Mouse (Mus musculus) frontal cortex, adult (tissue): ENCODE measurements at regions not wholly inside any gene's neighbourhood (a gene's known extent, or its start where the extent isn't known, plus 50 kb on each side); places are given as distances from the start of the nearest gene placed in this dataset.

ENCODE experiments used
- ATAC-seq: cut with Nextera tagmentation; 2 replicates; pipeline ENCODE4 v1.9.2; 2017; ENCODE audit warnings: mild to moderate bottlenecking, moderate library complexity, mixed read lengths; ENCODE audit not compliant: low TSS enrichment

DNA sequence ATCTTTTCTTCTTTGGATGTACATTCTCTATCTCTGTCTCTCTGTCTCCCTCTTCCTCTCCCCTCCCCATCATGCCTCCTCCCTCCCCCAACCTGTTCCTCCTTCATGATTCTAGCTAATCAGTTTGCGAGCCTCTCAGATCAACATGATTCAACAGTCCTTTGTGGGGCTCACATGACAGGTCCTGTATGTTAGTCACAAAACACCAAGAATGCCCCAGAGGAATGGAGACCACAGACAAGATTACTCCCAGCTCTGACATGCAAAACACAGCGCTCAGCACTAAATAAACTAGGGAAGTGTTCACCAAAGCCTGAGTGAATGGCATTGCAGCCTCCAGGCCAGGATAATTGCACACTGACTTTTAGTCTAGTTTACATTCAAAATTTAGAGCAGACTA, 150.6 kb upstream of the Foxq1 start:
- ATAC-seq: no peak

DNA sequence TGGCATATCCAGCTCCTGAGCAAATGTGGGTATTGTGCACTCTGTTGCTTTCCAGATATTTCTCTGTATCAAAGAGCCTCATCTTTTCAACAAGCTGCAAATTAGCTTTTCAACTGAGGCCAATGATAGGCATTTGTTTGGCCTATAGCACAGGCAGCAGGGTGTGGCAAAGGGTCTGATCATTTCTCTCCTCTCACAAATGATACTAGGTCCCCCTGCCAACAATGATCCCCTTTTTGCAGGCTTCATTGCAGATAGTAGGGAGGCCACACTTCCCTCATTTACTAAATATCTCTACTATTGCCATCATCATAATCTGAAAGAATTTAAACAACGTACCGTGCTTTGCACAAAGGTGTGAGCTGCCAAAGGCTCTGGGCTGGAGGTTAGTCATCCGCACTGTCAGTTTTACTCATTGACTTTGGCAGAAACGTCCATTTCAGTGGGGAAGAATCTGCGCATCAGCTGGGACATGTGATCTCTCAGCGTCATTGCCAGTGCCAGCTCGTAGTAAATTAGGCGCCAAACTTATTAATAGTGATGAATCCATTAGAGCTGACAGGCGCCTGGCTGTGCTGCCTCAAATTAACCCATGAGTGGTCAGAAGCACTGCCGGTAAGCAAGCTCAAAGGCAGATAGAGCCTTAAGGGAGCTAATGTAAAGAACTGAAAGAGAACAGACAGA, 147.4 kb upstream of the Foxq1 start:
- ATAC-seq: no peak; the same call in 1 of the 2 replicates

DNA sequence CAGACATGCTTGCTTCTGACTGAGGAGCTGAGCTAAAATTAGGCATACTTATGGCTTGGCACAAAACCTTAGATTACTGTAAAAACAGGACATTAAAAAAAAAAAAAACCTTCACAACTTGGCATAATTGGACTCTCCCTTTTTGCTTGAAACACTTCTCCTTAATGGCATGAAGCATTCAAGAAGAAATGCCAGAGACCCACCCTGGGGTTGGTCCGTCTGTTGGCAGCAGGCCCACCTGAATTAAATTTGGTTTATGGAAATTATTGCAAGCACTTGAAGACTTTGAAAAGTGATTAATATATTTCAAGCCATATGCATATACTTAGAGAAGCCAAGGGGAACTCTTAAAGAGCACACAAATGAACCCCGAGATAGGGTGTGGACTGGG, 146.8 kb upstream of the Foxq1 start:
- ATAC-seq: no peak

- ATAC-seq: no peak
These were observed 134.4 kb upstream of the Foxq1 start for GRCm38 (mm10) chr13:31421556-31421955.

GRCm38 (mm10) chr13:31423599-31423998, 132.3 kb upstream of the Foxq1 start:
- no peak for ATAC-seq

- no peak for ATAC-seq
These were observed 130.0 kb upstream of the Foxq1 start for GRCm38 (mm10) chr13:31425825-31426500.

- ATAC-seq: no peak
These were observed 119.5 kb upstream of the Foxq1 start for GRCm38 (mm10) chr13:31436434-31436833.

- ATAC-seq: no peak
These were observed 115.9 kb upstream of the Foxq1 start for GRCm38 (mm10) chr13:31439761-31440627.

DNA sequence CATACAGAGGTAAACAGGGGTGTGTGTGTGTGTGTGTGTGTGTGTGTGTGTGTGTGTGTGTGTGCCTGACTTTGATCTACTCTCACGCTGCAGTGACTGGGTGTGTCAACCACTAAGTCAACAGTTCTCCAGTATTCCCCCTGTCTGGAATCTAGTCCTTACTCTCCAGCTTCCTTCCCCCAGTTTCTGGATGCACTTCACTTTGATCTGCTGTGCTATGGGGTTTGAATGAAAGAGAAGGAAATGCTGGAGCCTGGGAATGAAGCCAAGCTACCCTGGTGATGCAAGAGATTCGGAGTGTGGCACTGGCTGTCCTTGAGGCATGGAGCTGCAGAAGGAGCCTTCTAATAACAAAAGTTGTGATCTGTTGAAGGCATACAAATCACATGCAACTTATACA, 97.1 kb upstream of the Foxq1 start:
- peak; percentile 76 for ATAC-seq

- ATAC-seq: no peak
These were observed 90.8 kb upstream of the Foxq1 start for GRCm38 (mm10) chr13:31465141-31465540.

GRCm38 (mm10) chr13:31465711-31466110, 90.2 kb upstream of the Foxq1 start:
- no peak for ATAC-seq

GRCm38 (mm10) chr13:31468131-31468530, 87.8 kb upstream of the Foxq1 start:
- ATAC-seq: no peak

DNA sequence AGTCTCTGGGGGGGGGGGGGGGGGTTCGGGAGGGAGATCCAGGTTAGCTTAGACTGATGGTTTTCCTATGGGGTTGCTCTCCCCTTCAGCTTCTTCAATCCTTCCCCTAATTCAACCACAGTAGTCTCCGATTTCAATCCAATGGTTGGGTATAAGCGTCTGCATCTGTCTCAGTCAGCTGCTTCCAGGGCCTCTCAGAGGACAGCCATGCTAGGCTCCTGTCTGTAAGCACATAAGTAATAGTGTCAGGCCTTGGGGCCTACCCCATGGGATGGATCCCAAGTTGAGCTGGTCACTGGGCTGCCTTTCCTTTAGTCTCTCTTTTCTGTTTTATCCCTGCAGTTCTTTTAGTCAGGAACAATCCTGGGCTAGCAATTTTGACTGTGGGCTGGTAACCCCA, 87.0 kb upstream of the Foxq1 start:
- ATAC-seq: no peak

- 0 out of 2 replicates have a peak, but pooled peaks have one; percentile 38 for ATAC-seq
These were observed 83.6 kb upstream of the Foxq1 start for GRCm38 (mm10) chr13:31472366-31472765.

DNA sequence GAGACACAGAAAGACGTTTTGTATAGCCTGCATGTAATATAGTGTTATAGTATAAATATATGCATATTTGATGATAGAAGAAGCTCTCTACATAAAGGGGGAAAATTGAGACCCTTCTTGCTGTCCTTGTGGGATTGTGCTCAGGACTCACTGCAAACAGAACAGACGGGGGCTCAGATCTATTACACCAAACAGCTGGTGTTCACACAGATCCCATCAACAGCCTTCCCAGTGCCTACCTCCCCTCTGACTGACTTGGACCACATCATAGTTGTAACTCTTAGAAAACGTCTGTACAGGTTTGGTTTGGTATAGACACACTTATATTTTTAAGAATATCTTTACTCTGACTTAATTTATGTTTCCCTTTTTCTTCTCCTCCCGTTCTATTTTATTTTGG, 83.1 kb upstream of the Foxq1 start:
- ATAC-seq: no peak

DNA sequence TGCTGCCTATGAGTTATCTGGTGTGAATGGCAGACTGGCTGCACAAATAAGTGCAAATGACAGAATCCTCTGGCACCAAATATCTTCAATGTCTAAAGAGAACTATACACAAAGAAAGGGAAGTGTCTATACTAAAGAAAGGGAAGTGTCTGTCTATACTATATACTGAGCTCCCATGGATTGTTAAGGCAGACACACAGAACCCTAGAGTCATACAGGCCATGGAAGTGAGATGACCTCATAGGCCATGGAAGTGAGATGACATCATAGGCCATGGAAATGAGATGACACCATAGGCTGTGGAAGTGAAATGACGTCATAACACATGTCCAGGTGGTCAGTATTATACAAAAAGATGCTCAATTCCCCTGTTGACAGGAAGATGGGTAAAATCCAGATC, 82.7 kb upstream of the Foxq1 start:
- ATAC-seq: no peak

- ATAC-seq: peak; percentile 99
These were observed 80.1 kb upstream of the Foxq1 start for GRCm38 (mm10) chr13:31475845-31476244.

- no peak for ATAC-seq
These were observed 78.6 kb upstream of the Foxq1 start for GRCm38 (mm10) chr13:31477171-31477867.

GRCm38 (mm10) chr13:31481105-31481844, 74.7 kb upstream of the Foxq1 start:
- ATAC-seq: no peak

DNA sequence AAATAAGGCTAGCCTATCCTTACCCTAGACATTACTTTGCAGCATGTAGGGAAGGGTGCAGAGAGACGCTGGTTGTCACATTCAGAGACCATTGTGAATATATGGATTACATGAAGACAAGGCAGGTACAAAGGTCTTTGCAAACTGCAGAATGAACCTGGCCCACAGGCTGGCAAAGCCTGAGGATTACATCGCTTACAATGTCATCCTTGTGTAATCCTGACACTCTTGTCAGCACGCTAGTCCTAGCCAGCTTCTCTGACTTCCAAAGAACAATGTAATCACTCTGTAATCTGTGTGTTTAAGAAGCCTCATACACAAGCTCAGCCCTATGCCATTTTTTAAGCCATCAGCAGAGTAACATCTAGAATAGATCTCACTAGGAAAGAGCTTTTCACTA, 69.6 kb upstream of the Foxq1 start:
- no peak for ATAC-seq

- no peak for ATAC-seq
These were observed 67.7 kb upstream of the Foxq1 start for GRCm38 (mm10) chr13:31488186-31488585.
